Mouse (Mus musculus): ENCODE data around the gene Dnajc14. TPM values are rescaled to one million over a fixed set of nuclear protein-coding genes. Genes with fewer than 3 reads are reported as not detected.

Gene Dnajc14
- 23.0 and 23.9 TPM in 2 replicates for polyA plus RNA-seq (2012; rRNA removed)

DNA sequence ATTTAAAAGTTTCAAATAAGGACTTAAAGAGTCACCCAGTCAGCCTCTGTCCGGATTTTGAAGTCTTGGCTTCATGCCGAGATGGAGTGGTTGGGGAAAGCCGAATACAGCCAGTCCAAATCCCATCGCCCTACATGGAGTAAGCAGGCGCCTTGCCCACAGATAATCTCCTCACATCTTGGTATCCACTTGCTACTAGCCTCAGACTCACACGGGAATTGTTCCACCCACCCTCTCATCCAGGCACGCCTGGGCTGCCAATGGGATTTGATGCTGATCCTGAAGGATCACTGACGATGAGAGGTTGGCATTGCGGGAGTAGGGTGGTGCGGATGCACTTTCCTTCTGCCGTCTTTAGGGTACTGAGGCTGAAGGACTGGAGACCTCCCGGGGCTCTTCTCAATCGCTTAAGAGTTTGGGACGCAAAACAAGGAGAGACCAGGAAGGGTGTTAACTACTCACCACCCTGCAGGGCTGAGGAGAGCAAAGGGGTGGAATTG lies at the start of gene Dnajc14:
Gene Dnajc14 (plus strand): TSS at position 292 of the 500 bp plus-strand sequence.
- Histone ChIP-seq H3K4me3 (ENCODE audit: insufficient read depth, low read length) (peak within 1 kb of the TSS; percentile 94), H3K4me1 (ENCODE audit: control insufficient read depth, insufficient read depth, low read length) (peaks cover 13% of the 10 kb centered on the region), H3K27ac (ENCODE audit: insufficient read depth, low read length) (peak within 1 kb of the TSS; percentile 98)
- TF ChIP-seq POLR2A (IDR thresholded peaks at IDR 0.05; ENCODE audit: extremely low read depth, insufficient read depth, low read length): peak; percentile 77
- no peak for TF ChIP-seq CTCF (IDR thresholded peaks at IDR 0.05; ENCODE audit: extremely low read depth, insufficient read depth, low read length)

DNA sequence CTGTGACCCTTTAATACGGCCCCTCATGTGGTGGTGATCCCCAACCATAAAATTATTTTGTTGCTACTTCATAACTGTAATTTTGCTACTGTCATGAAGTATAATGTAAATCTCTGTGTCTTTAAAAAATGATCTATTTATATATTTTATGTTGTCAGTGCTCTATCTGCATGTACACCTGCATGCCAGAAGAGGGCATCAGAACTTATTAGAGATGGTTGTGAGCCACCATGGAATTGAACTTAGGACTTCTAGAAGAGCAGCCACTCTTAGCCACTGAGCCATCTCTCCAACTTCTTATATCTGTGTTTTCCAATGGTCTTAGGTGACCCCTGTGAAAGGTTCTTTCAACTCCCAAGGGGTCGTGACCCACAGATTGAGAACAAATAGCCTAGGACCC lies 31.0 kb upstream of the Dnajc14 start:
- Histone ChIP-seq H3K27ac (ENCODE audit: insufficient read depth, low read length) (no peak overlapping the region), H3K4me3 (ENCODE audit: insufficient read depth, low read length) (no peak overlapping the region), H3K4me1 (ENCODE audit: control insufficient read depth, insufficient read depth, low read length) (no peaks in the 10 kb centered on the region)
- TF ChIP-seq CTCF (IDR thresholded peaks at IDR 0.05; ENCODE audit: extremely low read depth, insufficient read depth, low read length) (no peak), POLR2A (IDR thresholded peaks at IDR 0.05; ENCODE audit: extremely low read depth, insufficient read depth, low read length) (no peak)

DNA sequence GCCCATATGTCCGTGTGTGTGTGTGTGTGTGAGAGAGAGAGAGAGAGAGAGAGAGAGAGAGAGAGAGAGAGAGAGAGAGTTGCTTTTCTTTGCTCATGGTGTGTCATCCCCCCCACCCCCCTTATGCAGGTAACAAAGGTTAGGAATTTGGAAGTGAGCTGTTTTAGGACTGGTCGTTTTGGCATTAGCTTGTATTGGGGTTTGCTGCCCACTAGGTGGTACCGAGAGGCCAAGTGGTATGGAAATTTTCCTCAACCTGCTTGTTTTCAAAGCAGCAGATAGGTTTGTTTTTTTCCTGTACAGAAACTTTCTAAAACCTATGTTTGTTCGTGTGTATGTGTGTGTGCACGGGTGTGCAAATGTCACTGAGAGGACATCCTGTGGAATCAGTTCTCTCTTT lies 30.2 kb upstream of the Dnajc14 start:
- Histone ChIP-seq H3K4me3 (ENCODE audit: insufficient read depth, low read length) (no peak overlapping the region), H3K27ac (ENCODE audit: insufficient read depth, low read length) (no peak overlapping the region), H3K4me1 (ENCODE audit: control insufficient read depth, insufficient read depth, low read length) (no peaks in the 10 kb centered on the region)
- no peak for TF ChIP-seq POLR2A (IDR thresholded peaks at IDR 0.05; ENCODE audit: extremely low read depth, insufficient read depth, low read length)
- no peak for TF ChIP-seq CTCF (IDR thresholded peaks at IDR 0.05; ENCODE audit: extremely low read depth, insufficient read depth, low read length)

DNA sequence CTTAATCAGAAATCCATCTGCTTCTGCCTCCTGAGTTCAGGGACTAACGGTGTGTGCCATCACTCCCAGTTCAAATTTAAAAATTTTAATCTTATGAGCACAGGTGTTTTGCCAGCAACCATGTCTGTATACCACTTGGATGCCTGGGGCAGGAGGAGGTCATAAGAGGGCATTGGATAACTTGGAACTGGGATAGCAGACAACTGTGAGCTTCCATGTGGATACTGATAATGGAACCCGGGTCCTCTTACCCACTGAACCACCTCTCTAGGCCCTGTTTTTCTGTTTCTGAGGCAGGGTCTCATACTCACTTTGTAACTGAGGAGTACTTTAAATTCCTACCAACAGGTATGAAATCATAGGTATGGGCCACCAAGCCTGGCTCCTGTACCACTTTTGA lies 25.4 kb upstream of the Dnajc14 start:
- H3K4me1 ChIP-seq (ENCODE audit: control insufficient read depth, insufficient read depth, low read length): no peaks in the 10 kb centered on the region
- no peak overlapping the region for H3K4me3 ChIP-seq (ENCODE audit: insufficient read depth, low read length)
- TF ChIP-seq POLR2A (IDR thresholded peaks at IDR 0.05; ENCODE audit: extremely low read depth, insufficient read depth, low read length) (no peak), CTCF (IDR thresholded peaks at IDR 0.05; ENCODE audit: extremely low read depth, insufficient read depth, low read length) (no peak)
- no peak overlapping the region for H3K27ac ChIP-seq (ENCODE audit: insufficient read depth, low read length)

DNA sequence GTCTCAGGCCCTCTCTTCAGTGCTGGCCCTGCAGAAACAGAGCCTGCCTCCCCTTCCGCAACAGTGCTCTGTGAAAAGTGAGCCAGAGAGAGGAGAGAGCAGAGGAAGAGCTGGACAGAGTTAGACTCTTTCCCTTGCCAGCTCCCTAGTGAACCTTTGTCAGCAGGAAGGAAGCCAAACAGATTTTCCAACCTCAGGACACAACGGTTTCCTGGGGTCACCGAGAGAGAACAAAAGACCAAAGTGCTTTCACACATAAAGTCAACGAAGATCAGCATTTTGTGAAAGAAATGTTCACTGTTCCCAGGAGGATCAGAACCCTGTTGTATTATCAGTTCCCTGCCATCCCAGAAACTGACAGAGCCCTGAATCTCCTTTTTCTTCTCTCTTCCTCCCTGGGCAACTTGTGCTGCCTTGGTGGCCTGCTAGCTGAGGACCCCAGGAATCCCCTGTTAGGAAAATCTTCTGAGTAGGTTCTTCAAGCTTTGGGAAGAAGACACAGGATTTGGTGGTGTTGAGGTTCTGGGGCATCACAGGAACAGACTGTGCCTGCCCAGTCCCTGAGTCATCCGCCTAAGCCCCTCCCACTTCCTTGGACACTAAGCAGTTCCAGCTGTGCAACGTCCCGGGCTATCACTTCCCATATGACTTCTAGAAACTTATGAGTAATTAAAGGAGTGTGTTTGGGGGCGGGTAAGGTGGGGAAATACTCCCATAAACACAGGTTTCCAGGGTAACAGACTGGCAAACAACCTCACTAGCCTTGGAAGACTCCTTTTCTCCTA lies 24.7 kb upstream of the Dnajc14 start:
- no peak for TF ChIP-seq CTCF (IDR thresholded peaks at IDR 0.05; ENCODE audit: extremely low read depth, insufficient read depth, low read length)
- no peak for TF ChIP-seq POLR2A (IDR thresholded peaks at IDR 0.05; ENCODE audit: extremely low read depth, insufficient read depth, low read length)
- Histone ChIP-seq H3K4me1 (ENCODE audit: control insufficient read depth, insufficient read depth, low read length) (no peaks in the 10 kb centered on the region), H3K27ac (ENCODE audit: insufficient read depth, low read length) (peak overlapping the region; percentile 35; the same call in 1 of the 2 replicates), H3K4me3 (ENCODE audit: insufficient read depth, low read length) (no peak overlapping the region)

DNA sequence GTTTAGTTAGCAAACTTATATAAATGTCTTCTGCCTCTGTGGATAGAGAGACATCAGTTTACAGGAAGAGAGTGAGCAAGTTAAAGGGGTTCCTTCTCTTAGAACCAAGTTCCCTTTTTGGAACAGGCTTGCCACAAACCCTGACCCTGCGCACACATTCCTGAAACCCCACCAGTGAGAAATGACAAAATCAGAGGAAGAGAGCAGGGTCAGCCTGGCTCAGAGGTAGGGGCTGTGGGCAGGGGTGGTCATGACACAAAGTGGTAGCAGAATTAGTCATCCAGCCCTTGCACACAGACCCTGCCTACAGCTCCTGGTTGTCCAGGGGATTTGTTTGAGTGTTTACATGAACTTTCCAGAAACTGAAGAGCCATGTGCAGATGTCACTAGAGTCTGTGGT lies 23.7 kb upstream of the Dnajc14 start:
- H3K27ac ChIP-seq (ENCODE audit: insufficient read depth, low read length): no peak overlapping the region
- H3K4me1 ChIP-seq (ENCODE audit: control insufficient read depth, insufficient read depth, low read length): no peaks in the 10 kb centered on the region
- TF ChIP-seq POLR2A (IDR thresholded peaks at IDR 0.05; ENCODE audit: extremely low read depth, insufficient read depth, low read length) (no peak), CTCF (IDR thresholded peaks at IDR 0.05; ENCODE audit: extremely low read depth, insufficient read depth, low read length) (no peak)
- H3K4me3 ChIP-seq (ENCODE audit: insufficient read depth, low read length): no peak overlapping the region

DNA sequence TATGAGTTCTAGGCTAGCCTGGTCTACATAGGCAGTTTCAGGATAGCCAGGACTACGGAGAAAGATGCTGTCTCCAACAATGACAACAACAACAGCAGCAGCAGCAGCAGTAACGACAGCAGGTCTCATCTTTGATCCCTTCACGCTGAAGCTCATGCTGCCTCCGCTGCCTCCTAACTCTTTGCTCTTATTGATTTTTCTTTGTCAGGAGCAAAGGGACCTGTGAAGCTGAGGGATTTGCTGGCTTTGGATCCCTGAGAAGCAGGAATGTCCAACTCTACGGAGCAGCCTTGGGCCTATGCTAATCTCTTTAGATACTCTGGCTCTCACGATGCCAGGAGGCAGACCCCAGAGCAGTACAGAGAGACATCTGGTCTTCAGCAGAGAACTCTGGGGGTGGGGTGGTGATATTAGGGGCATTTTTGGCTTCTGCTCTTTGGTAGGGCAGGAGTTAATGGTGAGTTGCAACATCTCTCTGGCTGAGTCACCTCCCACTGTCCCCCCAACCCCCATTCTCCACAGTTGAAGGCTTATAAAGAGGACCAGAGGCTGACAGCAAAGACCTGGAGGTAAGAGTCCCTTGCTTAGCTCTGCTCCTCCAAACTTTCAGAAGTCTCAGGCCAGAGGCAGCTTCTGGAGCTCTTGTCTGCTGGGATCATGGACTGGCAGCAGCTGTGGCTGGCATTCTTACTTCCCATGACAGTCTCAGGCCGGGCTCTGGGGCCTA lies 13.3 kb upstream of the Dnajc14 start, which contains the start of gene Mmp19:
Gene Mmp19 (plus strand): TSS at position 513 of the 727 bp plus-strand sequence.
- TF ChIP-seq CTCF (IDR thresholded peaks at IDR 0.05; ENCODE audit: extremely low read depth, insufficient read depth, low read length) (no peak), POLR2A (IDR thresholded peaks at IDR 0.05; ENCODE audit: extremely low read depth, insufficient read depth, low read length) (no peak)
- Histone ChIP-seq H3K4me3 (ENCODE audit: insufficient read depth, low read length) (no peak within 1 kb of the TSS), H3K27ac (ENCODE audit: insufficient read depth, low read length) (no peak within 1 kb of the TSS), H3K4me1 (ENCODE audit: control insufficient read depth, insufficient read depth, low read length) (no peaks in the 10 kb centered on the region; the same call in 1 of the 2 replicates)

DNA sequence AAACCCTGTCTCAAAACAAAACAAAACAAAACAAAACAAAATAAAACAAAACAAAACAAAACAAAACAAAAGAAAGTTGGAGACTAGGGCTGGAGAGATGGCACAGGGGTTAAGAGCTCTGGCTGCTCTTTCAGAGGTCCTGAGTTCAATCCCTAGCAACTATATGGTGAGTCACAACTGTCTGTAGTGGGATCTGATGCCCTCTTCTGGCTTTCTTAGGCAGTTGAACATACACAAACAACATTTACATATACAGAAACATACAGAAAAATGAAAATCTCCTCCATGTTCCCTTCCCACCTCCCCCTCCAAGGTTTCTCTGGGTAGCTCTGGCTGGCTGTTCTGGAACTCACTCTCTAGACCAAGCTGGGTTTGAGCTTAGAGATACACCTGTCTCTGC lies 11.8 kb upstream of the Dnajc14 start:
- TF ChIP-seq POLR2A (IDR thresholded peaks at IDR 0.05; ENCODE audit: extremely low read depth, insufficient read depth, low read length) (no peak), CTCF (IDR thresholded peaks at IDR 0.05; ENCODE audit: extremely low read depth, insufficient read depth, low read length) (no peak)
- no peak overlapping the region for H3K4me3 ChIP-seq (ENCODE audit: insufficient read depth, low read length)
- H3K4me1 ChIP-seq (ENCODE audit: control insufficient read depth, insufficient read depth, low read length): no peaks in the 10 kb centered on the region; the same call in 1 of the 2 replicates
- H3K27ac ChIP-seq (ENCODE audit: insufficient read depth, low read length): no peak overlapping the region

DNA sequence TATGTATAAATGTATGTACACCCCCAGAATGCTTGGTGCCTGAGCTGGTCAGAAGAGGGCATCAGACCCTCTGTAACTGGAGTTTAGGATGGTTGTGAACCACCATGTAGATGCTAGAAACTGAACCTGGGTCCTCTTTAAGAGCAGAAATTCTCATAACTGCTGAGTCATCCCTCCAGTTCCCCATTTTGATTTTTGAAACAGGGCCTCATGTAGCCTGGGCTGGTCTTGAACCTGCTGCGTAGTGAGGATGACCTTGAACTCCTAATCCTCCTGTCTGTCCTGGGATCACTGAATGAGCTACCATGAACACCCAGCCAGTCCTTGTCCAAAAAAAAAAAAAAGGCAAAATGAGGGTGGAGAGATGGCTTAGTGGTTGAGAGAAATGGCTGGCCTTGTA lies 10.6 kb upstream of the Dnajc14 start:
- no peak overlapping the region for H3K4me3 ChIP-seq (ENCODE audit: insufficient read depth, low read length)
- H3K27ac ChIP-seq (ENCODE audit: insufficient read depth, low read length): no peak overlapping the region
- no peak for TF ChIP-seq POLR2A (IDR thresholded peaks at IDR 0.05; ENCODE audit: extremely low read depth, insufficient read depth, low read length)
- no peak for TF ChIP-seq CTCF (IDR thresholded peaks at IDR 0.05; ENCODE audit: extremely low read depth, insufficient read depth, low read length)
- H3K4me1 ChIP-seq (ENCODE audit: control insufficient read depth, insufficient read depth, low read length): no peaks in the 10 kb centered on the region; the same call in 1 of the 2 replicates

All from cortical plate, adult 2 months (tissue).